Mouse (Mus musculus) induced T-regulatory cell, adult 2 months (primary cell): ENCODE measurements at regions not wholly inside any gene's neighbourhood (a gene's known extent, or its start where the extent isn't known, plus 50 kb on each side); places are given as distances from the start of the nearest gene placed in this dataset.

Experiments used
- DNase-seq: peaks from one replicate; pipeline ENCODE4 v3.0.0-alpha.2; 2012; ENCODE audit warnings: low read depth

GRCm38 (mm10) chr14:102882281-102882680, 100.2 kb downstream of the Kctd12 start:
- no peak for DNase-seq

GRCm38 (mm10) chr14:102880658-102881083, 101.8 kb downstream of the Kctd12 start:
- DNase-seq, result no peak

GRCm38 (mm10) chr14:102878572-102878971, 103.9 kb downstream of the Kctd12 start:
- DNase-seq, result no peak

- DNase-seq, result no peak
Measured at GRCm38 (mm10) chr14:102868160-102868559, 114.3 kb downstream of the Kctd12 start.

- DNase-seq, result no peak
Measured at GRCm38 (mm10) chr14:102867697-102868096, 114.7 kb downstream of the Kctd12 start.

GRCm38 (mm10) chr14:102866511-102866910, 115.9 kb downstream of the Kctd12 start:
- DNase-seq, result no peak

GRCm38 (mm10) chr14:102861694-102862093, 120.7 kb downstream of the Kctd12 start:
- DNase-seq, result no peak

- no peak for DNase-seq
Measured at GRCm38 (mm10) chr14:102859361-102859871, 123.0 kb downstream of the Kctd12 start.

GRCm38 (mm10) chr14:102855264-102855840, 127.1 kb downstream of the Kctd12 start:
- DNase-seq, result no peak

GRCm38 (mm10) chr14:102843700-102844099, 138.7 kb downstream of the Kctd12 start:
- DNase-seq, result no peak

GRCm38 (mm10) chr14:102837602-102838001, 144.8 kb downstream of the Kctd12 start:
- DNase-seq, result no peak

GRCm38 (mm10) chr14:102835118-102835769, 147.2 kb downstream of the Kctd12 start:
- no peak for DNase-seq

- DNase-seq, result no peak
Measured at GRCm38 (mm10) chr14:102828442-102828841, 154.0 kb downstream of the Kctd12 start.

- no peak for DNase-seq
Measured at GRCm38 (mm10) chr14:102827756-102828384, 154.6 kb downstream of the Kctd12 start.

- no peak for DNase-seq
Measured at GRCm38 (mm10) chr14:102825525-102825924, 156.9 kb downstream of the Kctd12 start.

- no peak for DNase-seq
Measured at GRCm38 (mm10) chr14:102820663-102821062, 161.8 kb downstream of the Kctd12 start.

GRCm38 (mm10) chr14:102811678-102812081, 170.8 kb downstream of the Kctd12 start:
- no peak for DNase-seq

GRCm38 (mm10) chr14:102811022-102811421, 171.4 kb downstream of the Kctd12 start:
- peak; percentile 17 for DNase-seq

GRCm38 (mm10) chr14:102810121-102810921, 172.1 kb downstream of the Kctd12 start:
- DNase-seq, result peak; percentile 69

- peak; percentile 73 for DNase-seq
Measured at GRCm38 (mm10) chr14:102805936-102806923, 176.2 kb downstream of the Kctd12 start.

GRCm38 (mm10) chr14:102795676-102796075, 186.8 kb downstream of the Kctd12 start:
- DNase-seq, result no peak
